Mouse (Mus musculus) intestine, embryonic 16.5 days (tissue): Measurements from ENCODE around the gene Slc38a1. TPM values are rescaled to one million over a fixed set of nuclear protein-coding genes. Genes with fewer than 3 reads are reported as not detected.

Experiments used
- ATAC-seq: fragments of 200-750 bp; cut with Nextera tagmentation; 2 replicates; pipeline ENCODE4 v1.8.0; 2017; ENCODE audit warnings: moderate TSS enrichment, moderate library complexity
- H3K27ac ChIP-seq: fragments of 300-500 bp; sonication (generic); 2 replicates; pipeline ENCODE4 v1.5.1; 2014; ENCODE audit warnings: mild to moderate bottlenecking, low read length
- H3K27me3 ChIP-seq: fragments of 300-500 bp; sonication (generic); replicated peaks from 2 replicates; pipeline ENCODE4 v1.6.1; 2014; ENCODE audit warnings: low read length, control low read depth, mixed read lengths; ENCODE audit not compliant: control insufficient read depth, insufficient read depth
- H3K36me3 ChIP-seq: fragments of 300-500 bp; sonication (generic); 2 replicates; pipeline ENCODE4 v1.6.1; 2014; ENCODE audit warnings: low read length, control low read depth; ENCODE audit not compliant: control insufficient read depth, insufficient read depth
- H3K4me1 ChIP-seq: fragments of 300-500 bp; sonication (generic); 2 replicates; pipeline ENCODE4 v1.6.1; 2014; ENCODE audit warnings: low read length, control low read depth, mixed read lengths; ENCODE audit not compliant: control insufficient read depth, insufficient read depth
- H3K4me2 ChIP-seq: fragments of 300-500 bp; sonication (generic); 2 replicates; pipeline ENCODE4 v1.6.1; 2014; ENCODE audit warnings: low read depth, low read length, control low read depth
- H3K4me3 ChIP-seq: fragments of 300-500 bp; sonication (generic); 2 replicates; pipeline ENCODE4 v1.5.1; 2014; ENCODE audit warnings: mild to moderate bottlenecking, low read length
- H3K9ac ChIP-seq: fragments of 300-500 bp; sonication (generic); 2 replicates; pipeline ENCODE4 v1.6.1; 2014; ENCODE audit warnings: low read depth, low read length
- H3K9me3 ChIP-seq: fragments of 300-500 bp; sonication (generic); 2 replicates; pipeline ENCODE4 v1.6.1; 2016; ENCODE audit warnings: low read length, control low read depth; ENCODE audit not compliant: control insufficient read depth
- WGBS: fragments of 180-500 bp; shearing (Covaris S2); extraction: QIAGEN DNeasy Blood & Tissue Kit; methylation state at CpG from one replicate; pipeline ENCODE4 v1.1.7; 2014; 5-methylcytosine and 5-hydroxymethylcytosine counted together
- polyA plus RNA-seq: library from polyadenylated mRNA; unstranded; fragments of >200 nt; fragmentation: Nextera tagmentation; extraction: Ambion mirVana; gene quantifications from 2 replicates; pipeline ENCODE4 v1.2.1, GENCODE M21; 2015

Gene Slc38a1
- polyA plus RNA-seq, 1 experiment from 2014 or later = 116 TPM

DNA sequence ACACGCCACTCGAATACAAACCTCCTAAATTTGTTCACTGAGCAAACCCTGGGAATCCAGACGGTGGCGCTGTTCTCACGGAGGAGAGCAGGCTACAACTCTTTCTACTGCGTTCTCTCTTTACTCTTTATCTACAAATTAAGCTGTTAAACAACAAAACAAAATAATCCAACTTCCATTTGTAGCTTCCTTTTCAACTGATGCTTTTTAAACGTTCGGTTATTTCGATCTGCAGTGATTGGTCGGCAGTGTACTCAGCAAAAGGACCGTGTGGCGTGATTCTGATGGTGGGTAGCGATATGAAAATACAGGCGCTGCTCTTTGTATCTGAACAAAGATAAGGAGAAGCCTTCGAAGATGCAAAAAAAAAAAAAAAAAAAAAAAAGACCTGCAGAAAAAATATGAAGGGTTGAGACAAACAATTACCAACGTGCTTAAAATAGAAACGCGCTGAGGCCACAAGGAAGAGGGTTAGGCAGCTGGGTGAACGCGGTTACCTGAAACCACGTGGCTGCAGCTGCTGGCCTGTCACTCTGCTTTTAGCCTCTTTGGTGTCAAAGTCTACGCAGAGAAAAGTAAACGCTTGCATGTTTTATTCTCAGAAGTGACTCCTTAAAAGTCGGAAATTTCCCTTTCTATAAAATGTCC, 99.4 kb downstream of the Slc38a1 start:
- peak; percentile 93 for ATAC-seq
- Histone ChIP-seq H3K27me3 (no peaks in the 10 kb centered on the region), H3K27ac (peak overlapping the region; percentile 63), H3K36me3 (no peaks in the 10 kb centered on the region), H3K4me2 (peak overlapping the region; percentile 60), H3K9ac (peak overlapping the region; percentile 67), H3K4me1 (peaks cover 5% of the 10 kb centered on the region; the same call in 1 of the 2 replicates), H3K9me3 (no peaks in the 10 kb centered on the region), H3K4me3 (peak overlapping the region; percentile 51)
- under 1% methylated on average over 24 of the region's 24 CpGs for WGBS

DNA sequence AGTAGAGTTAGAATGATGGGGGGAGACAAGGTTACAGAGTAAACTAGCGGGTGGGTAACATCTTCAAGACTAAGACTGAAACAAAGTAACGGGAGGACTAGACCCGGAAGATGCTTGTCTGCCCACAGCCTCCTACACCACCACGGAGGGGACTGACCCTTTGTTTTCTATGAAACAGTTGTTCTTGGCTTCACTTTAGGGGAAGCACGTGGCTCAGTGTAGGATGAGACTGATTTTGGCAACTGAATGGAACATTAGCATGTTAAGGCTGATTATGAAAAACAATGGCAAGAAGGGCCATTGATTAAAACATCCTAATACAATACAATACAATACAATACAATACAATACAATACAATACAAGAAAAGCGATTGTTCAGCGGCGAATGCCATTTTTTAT, 100.6 kb downstream of the Slc38a1 start:
- no peaks in the 10 kb centered on the region for H3K27me3 ChIP-seq
- no peak overlapping the region for H3K4me3 ChIP-seq
- no peaks in the 10 kb centered on the region for H3K9me3 ChIP-seq
- H3K36me3 ChIP-seq = no peaks in the 10 kb centered on the region
- H3K9ac ChIP-seq = no peak overlapping the region
- WGBS = 77% methylated on average over 8 of the region's 8 CpGs
- no peak for ATAC-seq
- H3K4me1 ChIP-seq = no peaks in the 10 kb centered on the region
- H3K27ac ChIP-seq = no peak overlapping the region
- no peak overlapping the region for H3K4me2 ChIP-seq

DNA sequence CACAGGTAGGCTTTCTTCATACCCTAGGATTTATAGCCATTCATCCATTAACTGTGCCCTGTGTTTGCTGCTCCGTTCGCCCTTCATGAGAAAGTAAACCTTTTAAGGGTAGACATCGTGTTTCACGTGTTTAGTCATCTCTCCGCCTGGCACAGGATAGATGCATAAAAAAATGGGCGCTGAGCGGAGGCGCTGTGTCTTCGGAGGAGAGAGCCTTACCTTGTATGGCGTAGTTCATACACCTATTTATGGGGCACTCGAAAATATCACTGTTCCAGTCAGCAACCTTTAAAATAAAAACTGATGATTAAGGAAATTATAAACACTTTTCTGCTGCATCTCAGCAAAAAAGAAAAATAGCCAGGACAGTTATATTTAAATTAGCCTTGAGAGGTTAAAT, 105.4 kb downstream of the Slc38a1 start:
- H3K36me3 ChIP-seq = no peaks in the 10 kb centered on the region
- no peak for ATAC-seq
- H3K27me3 ChIP-seq = no peaks in the 10 kb centered on the region
- H3K27ac ChIP-seq = peak overlapping the region; percentile 47; the same call in 1 of the 2 replicates
- no peaks in the 10 kb centered on the region for H3K9me3 ChIP-seq
- H3K4me3 ChIP-seq = no peak overlapping the region
- 72% methylated on average over 11 of the region's 11 CpGs for WGBS
- H3K4me2 ChIP-seq = no peak overlapping the region
- H3K4me1 ChIP-seq = no peaks in the 10 kb centered on the region
- H3K9ac ChIP-seq = no peak overlapping the region

DNA sequence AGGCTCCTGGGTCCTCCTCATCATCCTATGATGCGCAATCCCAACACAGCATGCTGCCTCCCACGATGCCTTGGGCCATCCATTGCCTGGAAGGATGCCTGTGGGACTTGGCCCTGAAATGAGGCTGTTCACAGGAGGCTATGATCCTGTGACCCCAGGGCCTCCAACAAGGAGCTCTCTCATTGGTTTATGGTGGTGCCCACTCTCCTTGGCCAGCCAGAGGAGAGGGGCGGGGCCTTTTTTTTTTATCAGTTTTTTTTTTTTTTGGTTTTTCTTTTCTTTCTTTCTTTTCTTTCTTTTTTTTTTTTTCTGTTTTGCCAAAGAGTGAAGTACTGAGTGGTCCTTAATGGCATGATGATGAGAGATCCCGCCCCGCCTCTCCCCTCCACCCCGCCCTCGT, 106.3 kb downstream of the Slc38a1 start:
- H3K9me3 ChIP-seq = no peaks in the 10 kb centered on the region
- 87% methylated on average over 7 of the region's 7 CpGs for WGBS
- H3K36me3 ChIP-seq = no peaks in the 10 kb centered on the region
- H3K9ac ChIP-seq = no peak overlapping the region
- H3K27ac ChIP-seq = no peak overlapping the region
- no peaks in the 10 kb centered on the region for H3K4me1 ChIP-seq
- no peak for ATAC-seq
- no peak overlapping the region for H3K4me3 ChIP-seq
- H3K27me3 ChIP-seq = no peaks in the 10 kb centered on the region
- H3K4me2 ChIP-seq = no peak overlapping the region

DNA sequence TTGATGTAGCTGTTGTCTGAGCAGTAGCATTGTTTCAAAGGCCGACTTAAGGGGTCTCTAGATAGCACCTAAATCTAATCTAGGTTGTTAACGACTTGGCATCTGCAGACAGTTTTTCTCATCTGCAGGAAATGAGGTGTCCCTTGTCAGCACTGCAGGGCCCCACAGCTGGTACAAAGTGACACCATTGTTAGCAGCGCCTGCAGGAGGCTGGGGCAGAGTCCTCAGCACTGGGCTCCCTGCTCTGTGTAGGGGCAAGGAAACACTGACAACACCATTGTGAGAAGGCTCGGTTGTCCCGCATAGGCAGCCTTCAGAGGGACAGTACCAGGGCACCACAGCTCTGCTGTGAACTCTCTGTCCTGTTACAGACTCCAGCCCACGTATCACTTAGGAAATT, 115.0 kb downstream of the Slc38a1 start:
- Histone ChIP-seq H3K4me1 (peaks cover 5% of the 10 kb centered on the region; the same call in 1 of the 2 replicates), H3K4me2 (no peak overlapping the region), H3K27me3 (no peaks in the 10 kb centered on the region), H3K9ac (no peak overlapping the region), H3K9me3 (no peaks in the 10 kb centered on the region), H3K27ac (no peak overlapping the region), H3K36me3 (no peaks in the 10 kb centered on the region), H3K4me3 (no peak overlapping the region)
- WGBS = 33% methylated on average over 6 of the region's 6 CpGs
- ATAC-seq = peak; percentile 92

DNA sequence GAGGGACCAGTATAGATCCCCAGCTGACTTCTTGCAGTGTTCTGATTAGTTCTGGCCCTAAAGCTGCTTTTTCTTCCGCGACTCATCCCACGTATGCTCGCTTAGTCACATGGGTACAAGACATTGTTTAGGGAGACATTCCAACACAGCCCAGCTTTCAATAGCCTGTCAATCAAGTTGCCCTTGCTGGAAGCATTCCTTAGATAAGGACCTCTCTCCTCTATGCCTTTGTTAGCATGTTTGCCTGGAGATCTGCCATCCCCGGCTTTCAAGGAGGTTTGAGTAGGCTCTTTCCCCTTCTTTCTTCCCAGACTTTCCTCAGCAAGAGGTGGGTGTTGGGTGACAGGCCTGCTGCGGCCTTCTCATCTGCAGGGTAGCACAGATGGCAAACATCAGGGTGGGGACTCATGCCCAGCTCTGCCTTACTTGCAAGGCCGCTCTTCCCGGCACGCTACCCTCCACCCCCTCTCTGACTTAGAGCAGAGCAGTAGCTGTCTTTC, 118.4 kb downstream of the Slc38a1 start:
- Histone ChIP-seq H3K27ac (no peak overlapping the region), H3K4me2 (no peak overlapping the region), H3K27me3 (no peaks in the 10 kb centered on the region), H3K36me3 (no peaks in the 10 kb centered on the region), H3K4me3 (no peak overlapping the region), H3K4me1 (peaks cover 5% of the 10 kb centered on the region; the same call in 1 of the 2 replicates), H3K9ac (no peak overlapping the region), H3K9me3 (no peaks in the 10 kb centered on the region)
- 45% methylated on average over 9 of the region's 9 CpGs for WGBS
- ATAC-seq = no peak

Other genes with a start within 250 kb of the Slc38a1 start
- gene Scaf11, start 182.1 kb downstream of the Slc38a1 start, polyA plus RNA-seq = 68.5 and 70.1 TPM in 2 replicates
- 74.2 and 78.7 TPM in 2 replicates for gene Slc38a2, start 56.8 kb upstream of the Slc38a1 start, polyA plus RNA-seq